Mouse (Mus musculus) myocyte (in vitro differentiated cells): ENCODE measurements around the gene A730071L15Rik.

ENCODE experiments used
- CEBPB ChIP-seq: IDR thresholded peaks from 2 replicates; pipeline ENCODE4 v1.6.1; 2011; ENCODE audit warnings: mild to moderate bottlenecking, moderate library complexity; ENCODE audit not compliant: poor library complexity, insufficient read depth, severe bottlenecking
- E2F4 ChIP-seq: IDR thresholded peaks from one replicate; pipeline ENCODE4 v1.6.1; 2011; ENCODE audit warnings: mild to moderate bottlenecking, control low read depth, moderate library complexity; ENCODE audit not compliant: insufficient read depth
- MAX ChIP-seq: IDR thresholded peaks from one replicate; pipeline ENCODE4 v1.6.1; 2011; ENCODE audit warnings: low read depth, mild to moderate bottlenecking, control low read depth
- MYOD1 ChIP-seq, 3 experiments: IDR thresholded peaks; one replicate each; pipeline ENCODE4 v1.6.1; 2011; ENCODE audit warnings: control low read depth in 2 of 3, low read depth in 2 of 3, mild to moderate bottlenecking in 2 of 3, moderate library complexity in 1 of 3; ENCODE audit not compliant: insufficient read length in 2 of 3, control insufficient read depth in 1 of 3
- MYOG ChIP-seq, 3 experiments: IDR thresholded peaks; one replicate each; pipeline ENCODE4 v1.6.1; 2011; ENCODE audit warnings: control low read depth in 2 of 3, low read depth in 2 of 3, mild to moderate bottlenecking in 2 of 3; ENCODE audit not compliant: insufficient read length in 2 of 3, control insufficient read depth in 1 of 3, insufficient read depth in 1 of 3
- POLR2A ChIP-seq: IDR thresholded peaks from one replicate; pipeline ENCODE4 v1.6.1; 2011; ENCODE audit warnings: low read depth, mild to moderate bottlenecking, control low read depth, moderate library complexity; ENCODE audit not compliant: insufficient read length
- POLR2AphosphoS2 ChIP-seq: IDR thresholded peaks from one replicate; pipeline ENCODE4 v1.6.1; 2011; ENCODE audit warnings: low read depth, control low read depth; ENCODE audit not compliant: insufficient read length
- TCF12 ChIP-seq: IDR thresholded peaks from one replicate; pipeline ENCODE4 v1.6.1; 2011; ENCODE audit warnings: mild to moderate bottlenecking, control low read depth; ENCODE audit not compliant: poor library complexity, insufficient read depth, severe bottlenecking
- USF1 ChIP-seq: IDR thresholded peaks from one replicate; pipeline ENCODE4 v1.6.1; 2011; ENCODE audit warnings: low read depth, mild to moderate bottlenecking, control low read depth, moderate library complexity

DNA sequence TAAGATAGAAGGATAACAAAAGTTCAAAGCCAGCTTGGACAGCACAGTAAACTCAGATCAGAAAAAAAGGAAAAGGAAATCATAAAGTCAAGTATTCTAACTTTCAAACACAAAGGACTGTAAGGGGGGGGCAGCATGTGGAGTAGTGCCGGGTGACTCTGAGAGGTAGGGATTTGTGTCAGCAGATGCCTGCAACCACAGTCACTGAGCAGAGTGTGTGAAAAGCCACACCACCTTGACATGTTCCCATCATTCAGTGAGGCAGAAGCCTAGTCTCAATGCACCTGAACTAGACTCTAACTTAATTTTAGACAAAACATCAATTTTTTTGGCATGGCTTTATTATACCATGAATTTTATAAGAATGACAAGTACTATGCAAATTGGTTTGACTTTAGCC is 24.3 kb upstream of the A730071L15Rik start:
- no peak for TF ChIP-seq MAX
- no peak for TF ChIP-seq USF1
- no peak for TF ChIP-seq POLR2A
- no peak for TF ChIP-seq POLR2AphosphoS2
- no peak for TF ChIP-seq MYOD1 (IDR thresholded peaks at IDR 0.05; ENCODE audit: control insufficient read depth in 1 of 3, insufficient read length in 2 of 3, low read depth in 2 of 3)
- no peak for TF ChIP-seq MYOG (IDR thresholded peaks at IDR 0.05; ENCODE audit: control insufficient read depth in 1 of 3, insufficient read depth in 1 of 3, insufficient read length in 2 of 3, low read depth in 2 of 3)
- no peak for TF ChIP-seq CEBPB
- no peak for TF ChIP-seq TCF12
- TF ChIP-seq E2F4 = no peak
